Mouse (Mus musculus) forebrain, embryonic 10.5 days (tissue): Measurements from ENCODE around the gene Prdm4. TPM values are rescaled to one million over a fixed set of nuclear protein-coding genes. Genes with fewer than 3 reads are reported as not detected.

Experiments
- DNase-seq: peaks from one replicate; pipeline ENCODE4 v3.0.0-alpha.2; 2017; ENCODE audit warnings: low spot score; ENCODE audit errors: extremely low spot score
- H3K27ac ChIP-seq: fragments of 300-500 bp; sonication (generic); 2 replicates; pipeline ENCODE4 v1.5.1; 2016; ENCODE audit warnings: mild to moderate bottlenecking
- H3K27me3 ChIP-seq: fragments of 300-500 bp; sonication (generic); 2 replicates; pipeline ENCODE4 v1.6.1; 2016; ENCODE audit warnings: mild to moderate bottlenecking; ENCODE audit not compliant: poor library complexity, severe bottlenecking
- H3K36me3 ChIP-seq: fragments of 300-500 bp; sonication (generic); replicated peaks from 2 replicates; pipeline ENCODE4 v1.6.1; 2016; ENCODE audit warnings: mild to moderate bottlenecking, moderate library complexity
- H3K4me1 ChIP-seq: fragments of 300-500 bp; sonication (generic); 2 replicates; pipeline ENCODE4 v1.6.1; 2016
- H3K4me3 ChIP-seq: fragments of 300-500 bp; sonication (generic); 2 replicates; pipeline ENCODE4 v1.5.1; 2016; ENCODE audit warnings: mild to moderate bottlenecking, moderate library complexity
- H3K9me3 ChIP-seq: fragments of 300-500 bp; sonication (generic); 2 replicates; pipeline ENCODE4 v1.6.1; 2016; ENCODE audit warnings: mild to moderate bottlenecking, moderate library complexity
- whole genome bisulfite sequencing: fragments of 180-500 bp; shearing (Covaris S2); methylation state at CpG from one replicate; pipeline ENCODE4 v1.1.7; 2016; 5-methylcytosine and 5-hydroxymethylcytosine counted together
- polyA plus RNA-seq: library from polyadenylated mRNA; unstranded; fragments of >200 nt; fragmentation: Nextera tagmentation; extraction: Ambion mirVana; gene quantifications from 2 replicates; pipeline ENCODE4 v1.2.1, GENCODE M21; 2016

Prdm4 gene
- polyA plus RNA-seq, 1 experiment from 2014 or later: 23.7 TPM

DNA sequence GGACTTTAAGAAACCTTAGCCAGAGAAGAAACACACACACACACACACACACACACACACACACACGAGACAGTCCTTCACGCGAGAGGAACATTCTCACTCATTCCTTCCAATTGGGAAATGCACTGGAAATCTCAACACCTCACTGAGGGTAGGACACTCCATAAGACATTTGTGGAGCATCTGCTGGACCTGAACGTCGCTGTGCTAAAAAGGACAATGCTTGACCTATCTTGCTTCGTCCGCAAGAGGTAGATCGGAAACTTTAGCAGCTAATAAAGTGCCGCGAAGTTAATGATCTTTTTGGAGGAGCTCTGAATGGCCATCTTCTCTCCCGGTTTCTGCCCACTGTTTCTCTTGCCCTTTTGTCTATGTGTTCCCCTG lies 12.3 kb upstream of the Prdm4 start:
- no peak for DNase-seq
- peak overlapping the region; percentile 61 for H3K4me3 ChIP-seq
- no peaks in the 10 kb centered on the region for H3K36me3 ChIP-seq
- 53% methylated on average over 11 of the region's 11 CpGs for WGBS
- H3K9me3 ChIP-seq: no peaks in the 10 kb centered on the region
- peaks cover 43% of the 10 kb centered on the region for H3K27me3 ChIP-seq
- H3K27ac ChIP-seq: 0 out of 2 replicates have a peak overlapping the region, but pooled peaks have one; percentile 83
- H3K4me1 ChIP-seq: peaks cover 23% of the 10 kb centered on the region

GRCm38 (mm10) chr10:85928499-85929207 lies 11.7 kb upstream of the Prdm4 start:
- Histone ChIP-seq H3K4me3 (peak overlapping the region; percentile 61), H3K27ac (peak overlapping the region; percentile 83)
- 1% methylated on average over 63 of the region's 63 CpGs for WGBS

GRCm38 (mm10) chr10:85927676-85928445 lies 10.9 kb upstream of the Prdm4 start, which contains the start of gene Ascl4:
TSS of gene Ascl4 (plus strand) at chr10:85927681.
- WGBS: 2% methylated on average over 23 of the region's 23 CpGs
- Histone ChIP-seq H3K9me3 (no peaks in the 10 kb centered on the region), H3K27me3 (peaks cover 43% of the 10 kb centered on the region), H3K4me1 (peaks cover 23% of the 10 kb centered on the region), H3K27ac (peak within 1 kb of the TSS; percentile 83), H3K4me3 (peak within 1 kb of the TSS; percentile 61), H3K36me3 (no peaks in the 10 kb centered on the region)
- peak; percentile 50 for DNase-seq

More at GRCm38 (mm10) chr10:85928499-85929207, 11.7 kb upstream of the Prdm4 start:
- Histone ChIP-seq H3K4me1 (peaks cover 23% of the 10 kb centered on the region), H3K27me3 (peaks cover 43% of the 10 kb centered on the region), H3K9me3 (no peaks in the 10 kb centered on the region), H3K36me3 (no peaks in the 10 kb centered on the region)
- peak; percentile 78 for DNase-seq

DNA sequence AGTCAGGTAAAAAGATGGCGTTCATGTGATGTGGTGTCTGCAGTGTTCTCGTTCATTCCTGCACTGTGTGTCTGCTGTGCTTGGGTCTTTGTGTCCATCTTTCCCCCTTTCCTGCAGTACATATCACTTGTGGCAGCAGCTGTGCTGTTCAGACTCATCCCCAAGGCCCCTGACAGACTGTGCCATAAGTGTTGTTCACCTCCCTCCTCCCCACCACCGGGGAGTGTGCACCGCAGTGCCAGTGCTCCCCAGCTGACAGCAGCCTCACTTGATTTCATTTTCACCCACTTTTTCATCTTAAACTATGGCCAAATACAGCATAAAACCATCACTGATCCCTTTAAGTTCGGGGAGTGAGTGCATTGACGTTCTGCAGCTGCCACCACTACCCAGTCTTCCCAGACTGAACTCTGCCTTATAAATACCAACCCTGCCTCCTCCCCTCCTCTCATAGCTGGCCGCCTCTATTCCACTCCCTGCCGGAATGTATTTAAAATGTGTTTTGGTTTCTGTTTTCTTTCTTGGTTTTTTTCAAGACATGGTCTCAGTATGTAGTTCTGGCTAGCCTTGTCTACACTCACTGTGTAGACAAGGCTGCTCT lies 37.0 kb downstream of the Prdm4 start:
- WGBS: 94% methylated on average over 8 of the region's 8 CpGs
- H3K36me3 ChIP-seq: peaks cover 99% of the 10 kb centered on the region
- H3K27me3 ChIP-seq: no peaks in the 10 kb centered on the region
- no peak for DNase-seq
- no peak overlapping the region for H3K4me3 ChIP-seq
- H3K4me1 ChIP-seq: no peaks in the 10 kb centered on the region
- no peak overlapping the region for H3K27ac ChIP-seq
- no peaks in the 10 kb centered on the region for H3K9me3 ChIP-seq

DNA sequence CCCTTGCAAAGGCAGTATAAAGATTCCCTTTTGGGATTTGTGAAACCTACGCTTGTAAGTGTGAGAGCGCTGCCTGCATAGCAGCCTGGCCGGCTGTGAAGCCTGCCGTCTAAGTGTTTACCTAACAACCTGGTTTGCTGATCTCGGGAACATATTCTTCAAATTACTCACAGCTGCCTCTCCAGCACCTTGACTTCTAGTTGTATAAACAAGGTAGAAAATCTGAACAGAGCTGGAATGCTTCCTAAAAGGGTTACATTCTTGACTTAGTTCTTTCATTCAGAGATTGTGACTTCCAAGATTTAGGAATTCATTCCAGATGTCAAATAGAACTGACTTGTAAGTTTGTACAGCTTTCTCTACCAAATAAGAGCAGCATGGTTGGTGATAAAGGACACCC lies 41.1 kb downstream of the Prdm4 start:
- Histone ChIP-seq H3K27ac (no peak overlapping the region), H3K36me3 (peaks cover 71% of the 10 kb centered on the region), H3K4me3 (no peak overlapping the region), H3K27me3 (no peaks in the 10 kb centered on the region), H3K9me3 (no peaks in the 10 kb centered on the region), H3K4me1 (peaks cover 16% of the 10 kb centered on the region)
- no peak for DNase-seq
- 92% methylated on average over 5 of the region's 5 CpGs for WGBS

DNA sequence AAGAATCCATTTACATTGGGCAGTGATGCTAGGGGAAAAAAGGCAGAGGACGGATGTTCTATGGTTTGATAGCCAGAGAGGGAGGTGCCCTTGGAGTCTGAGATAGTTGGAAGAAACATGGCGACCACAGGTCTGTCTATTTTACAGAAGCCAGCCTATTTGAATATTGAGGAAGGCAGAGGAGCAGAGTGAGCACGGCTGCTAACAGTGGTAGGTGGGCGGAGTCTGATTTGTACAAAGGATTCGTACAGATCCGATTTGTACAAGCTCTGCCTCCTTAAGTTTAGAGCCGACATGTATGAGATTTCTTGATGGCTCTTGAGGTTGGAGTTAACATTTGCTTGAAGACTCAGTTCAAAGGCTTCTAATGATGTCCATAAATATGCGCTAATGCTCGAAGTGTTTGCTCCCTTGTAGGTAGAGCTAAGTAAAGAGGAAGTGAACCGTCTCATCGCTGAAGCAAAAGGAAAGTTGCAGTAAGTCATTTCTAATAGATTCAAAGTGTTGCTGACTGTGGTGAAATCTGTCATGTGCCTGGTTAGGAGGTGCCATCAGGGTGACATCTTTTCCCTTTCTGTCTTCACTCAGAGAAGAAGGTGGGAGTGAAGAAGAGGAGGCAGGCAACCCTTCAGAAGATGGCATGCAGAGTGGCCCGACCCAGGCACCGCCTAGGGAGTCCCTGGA lies 42.9 kb downstream of the Prdm4 start:
- DNase-seq: no peak
- H3K4me3 ChIP-seq: no peak overlapping the region
- no peaks in the 10 kb centered on the region for H3K27me3 ChIP-seq
- H3K4me1 ChIP-seq: peaks cover 16% of the 10 kb centered on the region
- H3K27ac ChIP-seq: no peak overlapping the region
- WGBS: 94% methylated on average over 13 of the region's 13 CpGs
- no peaks in the 10 kb centered on the region for H3K9me3 ChIP-seq
- peaks cover 53% of the 10 kb centered on the region for H3K36me3 ChIP-seq

DNA sequence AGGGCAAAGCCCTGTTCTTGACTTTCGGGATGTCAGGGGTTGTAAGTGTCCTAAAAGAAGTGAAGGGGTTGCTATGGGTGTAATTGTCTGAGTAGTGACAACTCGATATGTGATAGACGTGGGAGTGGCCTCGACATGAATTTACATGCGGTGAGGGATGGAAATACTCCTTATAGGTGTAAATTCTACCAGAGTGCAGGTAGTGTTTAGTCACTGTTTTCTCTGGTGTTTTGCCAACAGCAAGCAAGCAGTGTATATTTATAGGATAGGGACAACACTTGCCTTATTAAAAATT lies 44.5 kb downstream of the Prdm4 start:
- H3K36me3 ChIP-seq: peaks cover 38% of the 10 kb centered on the region
- H3K9me3 ChIP-seq: no peaks in the 10 kb centered on the region
- no peaks in the 10 kb centered on the region for H3K27me3 ChIP-seq
- no peak for DNase-seq
- H3K4me3 ChIP-seq: peak overlapping the region; percentile 98
- peaks cover 16% of the 10 kb centered on the region for H3K4me1 ChIP-seq
- peak overlapping the region; percentile 90 for H3K27ac ChIP-seq
- WGBS: 6% methylated on average over 5 of the region's 5 CpGs

- Histone ChIP-seq H3K27me3 (no peaks in the 10 kb centered on the region), H3K27ac (peak overlapping the region; percentile 90), H3K9me3 (no peaks in the 10 kb centered on the region), H3K4me1 (peaks cover 16% of the 10 kb centered on the region), H3K36me3 (peaks cover 32% of the 10 kb centered on the region), H3K4me3 (peak overlapping the region; percentile 98)
- WGBS: under 1% methylated on average over 55 of the region's 55 CpGs
- DNase-seq: peak; percentile 91
Observed at GRCm38 (mm10) chr10:85871698-85872478, 45.1 kb downstream of the Prdm4 start.

DNA sequence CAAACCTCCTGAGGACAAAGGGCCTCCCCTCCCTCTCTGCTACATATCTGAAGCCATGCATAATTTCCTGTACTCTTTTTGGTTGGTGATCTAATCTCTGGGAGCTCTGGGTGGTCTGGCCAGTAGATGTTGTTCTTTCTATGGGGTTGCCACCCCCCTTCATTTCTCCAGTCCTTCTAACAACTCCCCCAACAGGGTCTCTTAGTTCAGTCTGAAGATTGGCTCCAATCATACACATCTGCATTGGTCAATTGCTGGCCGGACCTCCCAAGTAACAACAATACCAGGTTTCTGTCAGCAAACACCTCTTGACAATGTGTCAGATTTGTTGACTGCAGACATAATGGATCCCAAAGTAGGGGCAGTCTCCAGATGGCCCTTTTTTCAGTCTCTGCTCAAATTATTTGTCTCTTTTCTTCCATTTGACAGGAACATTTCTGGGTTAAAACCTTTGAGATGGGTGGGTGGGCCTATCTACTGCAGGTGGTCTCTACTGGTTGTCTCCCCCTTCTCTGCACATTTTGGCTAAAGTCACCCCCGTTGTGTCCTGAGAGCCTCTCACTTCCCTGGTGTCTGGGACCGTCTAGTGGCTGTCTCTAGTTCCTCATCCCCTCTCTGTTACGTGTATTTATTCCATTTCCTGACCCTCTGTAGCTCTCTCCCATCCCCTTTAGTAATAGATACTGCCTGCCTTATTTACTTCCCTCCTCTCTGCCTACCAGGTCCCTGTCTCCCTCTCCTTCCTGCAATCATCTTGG lies 70.7 kb downstream of the Prdm4 start:
- Histone ChIP-seq H3K27ac (no peak overlapping the region), H3K4me3 (no peak overlapping the region), H3K4me1 (no peaks in the 10 kb centered on the region), H3K27me3 (no peaks in the 10 kb centered on the region), H3K9me3 (no peaks in the 10 kb centered on the region), H3K36me3 (no peaks in the 10 kb centered on the region)
- 81% methylated on average over 4 of the region's 4 CpGs for WGBS
- DNase-seq: no peak
